Mouse (Mus musculus) Muller cell, postnatal 12 days (primary cell): ENCODE measurements around the gene Cabin1.
"Not testable (repeated sequence)": the region's sequence is repeated elsewhere in the genome, so short reads cannot be mapped to it uniquely, and the experiment has no call there.

Experiments used
- DNase-seq: peaks from one replicate; pipeline ENCODE4 v3.0.0-alpha.2; 2015; ENCODE audit errors: inconsistent ontology term

The Cabin1 gene

DNA sequence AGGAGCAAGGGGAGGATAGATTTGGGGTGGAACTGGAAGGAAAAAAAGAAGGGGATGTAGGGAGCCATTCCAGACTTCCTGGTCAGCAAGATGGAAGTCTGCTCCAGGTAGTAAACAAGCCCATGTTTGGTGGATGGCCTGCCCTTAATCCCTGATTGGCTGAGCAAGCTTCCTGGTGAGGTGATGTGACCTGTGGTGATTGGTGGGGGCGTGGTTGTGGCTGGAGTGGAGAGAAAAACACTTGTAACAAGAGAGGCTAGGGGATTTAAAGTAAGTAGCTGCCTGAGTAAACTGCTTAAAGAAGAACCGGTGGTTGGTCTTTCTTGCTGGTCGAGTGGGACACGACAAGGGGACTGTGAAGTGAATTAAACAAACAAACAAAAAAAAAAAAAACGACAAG, 3.6 kb upstream of the Cabin1 start:
- DNase-seq = not testable (repeated sequence)

DNA sequence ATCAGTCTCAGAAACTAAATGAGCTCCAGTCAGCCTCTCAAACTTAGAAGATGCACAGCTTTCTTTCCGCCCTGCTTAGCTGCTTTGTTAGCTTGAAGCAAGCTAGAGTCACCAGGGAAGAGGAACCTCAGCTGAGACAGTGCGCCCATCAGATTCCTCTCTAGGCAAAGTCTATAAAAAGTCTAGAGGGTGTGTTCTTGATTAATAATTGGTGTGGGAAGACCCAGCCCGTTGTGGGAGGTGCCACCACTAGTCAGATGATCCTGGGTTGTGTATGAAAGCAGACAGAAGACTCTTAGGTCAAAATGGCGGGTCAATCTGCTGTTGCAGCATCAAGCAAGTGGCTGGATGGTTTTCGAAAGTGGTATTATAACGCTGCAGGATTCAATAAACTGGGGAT, 2.7 kb upstream of the Cabin1 start:
- no peak for DNase-seq

DNA sequence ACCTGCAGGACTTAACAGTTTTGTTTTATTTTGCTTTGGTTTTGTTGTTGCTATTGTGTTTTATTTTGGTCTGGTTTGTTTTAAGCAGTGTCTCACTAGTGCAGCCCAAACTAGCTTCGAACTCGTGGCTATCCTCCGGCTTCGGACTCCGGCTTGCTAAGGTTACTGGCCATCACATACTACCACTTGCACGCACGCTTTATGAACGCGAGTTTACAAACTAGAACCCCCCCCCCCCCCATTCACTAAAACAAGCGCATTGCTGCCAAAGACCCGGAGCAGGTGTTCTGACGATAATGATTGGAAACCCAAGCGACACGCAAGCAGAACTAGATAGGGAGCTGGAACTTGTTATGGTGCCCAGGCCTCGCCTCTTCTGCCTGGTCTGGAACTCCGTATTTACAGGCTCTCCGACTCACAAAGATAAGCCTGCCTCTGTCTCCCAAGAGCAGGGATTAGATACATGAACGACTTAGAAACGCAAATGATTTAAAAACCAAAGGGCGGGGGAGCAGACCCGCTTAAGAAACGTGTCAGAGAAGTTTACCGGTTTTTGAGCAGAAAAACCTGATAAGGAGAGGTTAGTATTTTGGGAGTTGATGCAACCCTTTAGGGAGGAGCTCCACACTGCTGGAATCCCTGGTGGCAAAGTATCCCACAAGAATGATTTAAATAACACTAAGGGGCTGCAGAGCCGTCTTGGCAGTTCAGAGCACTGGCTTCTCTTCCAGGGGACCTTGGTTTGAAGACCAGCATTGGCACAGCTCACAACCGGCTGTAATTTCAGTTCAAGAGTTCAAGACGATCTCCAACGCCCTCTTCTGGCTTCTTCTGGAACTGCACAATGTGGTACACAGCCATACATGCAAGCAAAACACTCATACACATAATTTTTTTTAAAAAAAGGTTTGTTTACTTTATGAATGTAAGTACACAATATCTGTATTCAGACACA, 655 bp upstream of the Cabin1 start:
- DNase-seq = peak; percentile 68

DNA sequence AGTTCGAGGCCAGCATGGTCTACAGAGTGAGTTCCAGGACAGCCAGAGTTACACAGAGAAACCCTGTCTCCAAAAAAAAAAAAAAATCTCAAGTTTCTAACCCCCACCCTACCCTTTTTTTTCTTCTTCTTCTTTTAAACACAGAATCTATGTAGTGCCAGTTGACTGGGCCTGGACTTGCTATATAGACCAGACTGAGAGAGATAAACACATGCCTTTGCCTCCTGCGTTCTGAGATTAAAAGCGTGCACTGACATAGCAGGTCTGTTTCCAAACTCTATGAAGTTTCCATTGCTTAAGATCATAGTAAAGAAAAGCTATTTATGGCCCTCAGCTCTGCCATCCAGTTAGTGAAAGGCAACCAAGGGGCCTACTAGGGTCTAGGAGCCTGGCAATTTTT, 1.7 kb downstream of the Cabin1 start:
- no peak for DNase-seq

DNA sequence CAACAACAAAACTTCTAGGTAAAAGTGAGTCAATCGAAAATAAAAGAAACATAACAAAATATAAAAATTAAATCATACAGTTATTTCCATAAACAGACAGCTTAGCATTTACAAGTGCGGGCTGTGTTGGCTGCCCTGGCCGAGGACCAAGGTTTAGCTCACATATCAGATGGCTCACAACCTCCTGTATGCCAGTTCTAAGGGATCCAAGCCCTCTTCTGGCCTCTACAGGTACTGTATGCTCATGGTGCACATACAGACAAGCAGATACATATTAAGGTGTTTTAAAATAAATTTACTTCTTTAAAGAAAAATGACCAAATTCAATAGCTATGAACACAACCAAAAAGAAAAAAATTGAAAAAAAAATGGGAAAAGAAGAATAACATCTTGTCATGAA, 3.8 kb downstream of the Cabin1 start:
- DNase-seq = no peak

DNA sequence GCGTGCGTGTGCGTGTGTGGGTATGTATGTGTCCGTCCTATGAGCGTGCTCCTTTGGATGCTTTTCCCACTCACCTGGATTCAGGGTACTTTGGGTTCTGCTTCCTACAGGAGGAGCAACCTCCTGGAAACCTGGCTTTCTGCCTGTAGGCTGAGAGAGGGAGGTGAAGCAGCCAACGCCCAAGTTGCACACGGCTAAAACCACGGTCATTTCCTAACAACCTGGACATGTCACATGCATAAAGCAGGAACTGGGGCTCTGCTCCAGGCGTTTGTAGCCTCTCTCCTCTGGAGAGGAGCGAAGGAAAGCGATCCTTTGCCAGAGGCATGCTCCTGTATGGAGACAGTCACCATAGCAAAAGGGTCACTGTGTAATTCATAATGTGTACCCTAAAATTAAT, 7.4 kb downstream of the Cabin1 start:
- no peak for DNase-seq

DNA sequence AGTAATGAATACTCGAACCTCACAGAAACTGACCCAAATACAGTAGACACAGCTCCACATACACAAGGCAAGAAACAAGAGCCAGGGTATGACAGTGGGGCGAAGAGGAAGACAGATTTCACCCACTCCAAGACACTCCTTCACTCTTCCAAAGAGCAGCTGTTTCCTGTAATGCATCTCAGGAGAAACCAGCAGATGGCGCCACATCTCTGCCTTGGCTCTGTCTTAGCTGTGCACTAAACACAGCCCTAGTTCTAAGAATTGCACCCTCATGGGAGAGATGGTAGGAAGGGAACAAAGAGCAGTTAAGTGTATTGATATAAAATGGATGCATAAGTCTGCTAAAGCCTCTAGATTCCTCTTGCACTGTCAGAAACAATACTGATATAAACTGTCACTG, 20.1 kb downstream of the Cabin1 start:
- DNase-seq = peak; percentile 43

DNA sequence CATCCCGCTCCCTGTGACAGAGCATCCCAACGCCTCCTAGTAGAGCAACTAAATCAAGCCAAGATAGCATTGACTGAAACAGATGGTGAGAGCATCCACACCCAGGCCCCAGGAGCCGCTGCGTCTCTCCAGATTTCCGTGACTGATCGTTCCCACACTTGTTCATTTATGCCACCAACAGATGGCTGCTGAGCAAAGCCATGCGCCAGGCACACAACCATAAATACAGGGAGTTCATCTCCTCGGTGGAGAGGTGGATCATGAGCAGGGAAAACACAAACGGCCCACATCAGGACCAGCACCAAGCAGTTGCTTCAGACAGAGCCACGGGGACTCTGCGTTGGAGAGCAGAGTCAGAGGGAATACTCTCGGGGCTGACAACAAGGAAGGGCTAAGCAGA, 20.8 kb downstream of the Cabin1 start:
- DNase-seq = no peak

DNA sequence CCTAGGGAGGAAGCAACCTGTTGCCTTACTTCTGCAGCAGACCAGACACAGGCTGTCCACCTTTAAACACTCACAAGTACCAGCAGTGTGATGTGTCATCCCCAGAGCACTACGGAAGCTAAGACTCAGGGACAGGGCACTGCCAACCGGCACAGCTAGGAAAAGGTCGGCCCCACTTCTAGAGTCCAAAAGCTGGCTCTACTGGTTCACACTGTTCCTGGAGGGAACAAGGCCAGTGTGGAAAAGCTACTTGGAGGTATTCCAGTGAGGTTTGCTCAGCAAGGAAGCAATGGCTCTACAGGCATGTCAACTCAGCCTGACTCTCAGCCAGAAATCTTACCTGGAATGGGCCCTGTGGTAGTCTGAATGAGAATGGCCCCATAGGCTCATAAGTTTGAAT, 23.3 kb downstream of the Cabin1 start:
- DNase-seq = no peak

DNA sequence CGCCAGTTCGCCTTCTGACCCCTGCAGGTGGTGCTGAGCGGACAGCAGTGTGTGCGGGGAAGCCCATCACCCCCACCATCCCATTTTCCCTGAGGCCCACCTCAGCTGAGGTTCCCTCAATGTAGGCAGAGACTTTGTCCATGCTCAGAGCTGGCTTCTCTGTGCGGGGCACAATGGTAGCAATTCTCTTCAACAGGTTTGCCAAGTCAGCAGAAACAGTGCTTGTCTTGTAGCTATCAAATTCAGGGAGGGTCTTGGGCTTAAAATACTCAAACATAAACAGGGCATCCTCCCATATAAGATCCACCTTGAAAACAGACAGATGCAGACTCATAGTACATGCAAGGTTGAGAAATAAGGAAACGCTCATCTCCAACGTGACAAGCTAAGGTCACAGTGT, 38.7 kb downstream of the Cabin1 start:
- DNase-seq = no peak

DNA sequence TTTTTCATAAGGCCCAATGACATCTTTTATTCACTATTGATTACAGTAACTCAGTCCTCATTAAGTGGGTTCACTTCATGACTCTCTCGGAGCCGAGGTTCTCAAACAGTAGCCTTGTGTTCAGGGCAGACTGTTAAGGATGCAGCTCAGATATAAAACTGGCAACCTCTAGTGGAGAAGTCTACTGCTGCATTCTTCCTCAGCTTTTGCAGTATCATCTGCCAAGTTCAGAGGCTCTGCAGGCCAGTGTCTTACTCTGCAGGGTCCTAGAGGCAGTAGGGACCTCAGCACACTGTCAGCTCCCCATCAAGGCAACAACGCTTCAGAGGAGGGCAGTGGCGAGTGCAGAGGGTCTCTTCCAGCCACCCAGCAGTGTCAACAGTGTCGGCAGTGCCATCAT, 43.9 kb downstream of the Cabin1 start:
- DNase-seq = peak; percentile 36

DNA sequence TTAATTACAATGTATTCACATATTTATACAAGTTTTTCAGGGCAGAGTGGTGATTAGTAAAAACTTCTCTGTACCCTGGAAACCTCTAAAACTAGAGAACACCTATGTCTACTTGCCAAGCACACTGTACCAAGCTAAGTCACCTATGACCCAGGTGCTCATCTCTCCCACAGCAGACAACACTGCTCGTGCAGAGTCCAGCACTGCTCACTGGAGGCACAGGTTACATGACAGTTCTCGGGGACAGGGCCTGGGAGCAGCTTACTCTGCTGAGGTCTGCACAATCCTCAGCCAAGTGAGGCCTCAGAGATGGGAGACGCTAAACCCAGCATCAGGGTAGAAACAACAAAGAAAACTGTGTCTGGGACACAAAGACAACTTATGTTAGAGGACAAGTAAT, 49.3 kb downstream of the Cabin1 start:
- DNase-seq = no peak

DNA sequence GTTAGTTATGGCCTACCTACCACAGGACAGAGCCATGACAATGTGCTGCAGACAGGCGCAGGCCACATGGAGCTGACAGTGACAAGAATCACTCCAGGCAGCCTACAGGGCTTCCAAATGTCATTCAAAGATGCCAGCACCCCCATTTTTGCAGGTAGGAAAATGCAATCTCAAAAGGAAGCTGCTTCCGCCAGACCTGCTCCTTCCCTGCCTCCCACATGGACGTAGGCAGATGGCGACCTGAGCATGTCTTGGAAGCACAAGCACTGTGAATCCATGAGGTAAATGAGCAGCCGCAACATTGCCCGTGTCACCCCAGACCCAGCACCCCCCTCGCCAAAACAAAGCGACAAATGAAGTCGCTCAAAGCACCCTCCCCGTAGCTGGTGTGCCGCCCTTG, 51.1 kb downstream of the Cabin1 start:
- DNase-seq = no peak

DNA sequence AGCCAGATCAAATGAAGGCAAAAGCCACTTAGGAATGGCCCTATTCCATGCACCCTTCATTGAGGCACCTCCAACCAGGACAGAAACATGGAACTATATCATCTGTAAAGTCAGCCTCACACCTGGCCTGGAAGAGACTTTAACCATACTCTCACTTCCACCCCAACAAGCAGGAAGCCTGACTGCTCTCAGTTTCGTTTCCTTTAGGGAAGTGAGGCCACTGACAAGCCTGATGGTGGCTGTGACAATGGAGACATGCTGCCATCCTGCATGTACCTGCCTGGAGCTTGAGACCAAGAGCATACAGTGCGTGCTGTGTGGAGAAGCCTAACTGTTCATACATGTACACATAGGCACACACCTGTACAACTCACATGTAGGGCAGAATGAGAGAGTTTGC, 53.9 kb downstream of the Cabin1 start:
- no peak for DNase-seq

DNA sequence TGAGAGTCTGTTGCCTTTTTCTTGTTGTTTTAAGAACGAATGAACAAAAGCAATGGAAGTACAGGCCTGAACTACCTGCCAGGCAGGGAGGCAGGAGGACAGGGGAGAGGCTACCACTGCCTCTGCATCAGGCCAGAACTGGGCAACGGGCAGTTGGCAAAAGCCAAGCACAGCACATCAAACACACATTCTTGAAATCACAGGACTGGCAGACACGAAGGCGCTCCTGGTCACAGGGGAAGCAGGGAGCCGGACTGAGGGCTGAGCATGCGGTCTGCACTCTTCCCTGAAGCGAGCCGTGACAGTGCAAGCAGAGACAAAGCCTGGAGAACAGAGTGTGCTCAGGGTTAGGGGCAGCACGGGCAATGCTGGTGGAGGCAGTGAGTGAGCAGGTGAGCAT, 54.9 kb downstream of the Cabin1 start:
- DNase-seq = peak; percentile 10

DNA sequence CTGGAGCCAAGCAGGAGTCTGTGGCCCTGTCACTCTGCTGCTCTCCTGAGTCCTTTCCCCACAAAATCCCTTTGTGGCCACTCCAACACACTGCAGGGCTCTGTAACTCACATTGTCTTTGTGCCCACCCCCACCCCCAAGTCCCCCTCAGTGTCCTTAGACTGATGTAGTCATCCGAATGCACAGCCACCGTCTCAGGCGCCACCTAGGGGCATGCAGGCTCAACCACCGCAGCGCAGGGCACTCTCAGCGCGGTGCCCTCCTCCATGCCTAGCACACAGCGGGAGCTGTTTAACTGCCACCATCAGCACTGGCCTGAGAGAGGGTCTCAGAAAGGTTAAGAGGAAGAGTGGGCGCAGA, 55.5 kb downstream of the Cabin1 start:
- DNase-seq = peak; percentile 50

DNA sequence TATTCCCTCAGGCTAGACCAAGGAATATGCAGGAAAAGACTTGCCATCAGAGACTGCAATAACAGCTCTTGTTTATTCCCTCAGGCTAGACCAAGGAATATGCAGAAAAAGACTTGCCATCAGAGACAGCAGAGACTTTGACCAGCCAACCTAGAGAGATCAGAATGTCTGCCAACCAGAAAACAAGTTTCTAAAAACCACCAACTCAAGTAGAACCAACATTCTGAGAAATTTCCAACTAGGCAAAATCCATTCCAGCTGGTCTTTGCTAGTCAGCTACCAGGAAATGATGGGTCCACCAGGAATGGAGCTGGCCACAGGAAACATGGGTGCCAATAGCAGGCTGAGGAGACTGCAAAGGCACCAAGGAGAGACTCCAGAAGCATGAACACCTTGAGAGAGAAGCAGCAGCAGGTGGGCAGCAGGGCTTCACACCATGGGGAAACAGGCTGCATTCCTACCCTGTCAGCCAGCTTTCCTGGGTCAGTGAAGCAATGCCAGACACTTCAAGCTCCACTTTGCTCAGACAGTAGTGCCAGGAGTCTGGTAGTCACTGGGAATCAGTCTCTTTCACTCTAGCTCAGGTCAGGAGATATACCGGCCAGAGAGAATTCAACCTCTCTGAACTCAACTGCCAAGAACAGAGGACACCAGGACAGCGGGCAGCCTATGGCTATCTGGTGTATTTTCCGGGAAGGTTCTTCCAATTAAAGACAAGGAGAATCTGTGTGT, 56.1 kb downstream of the Cabin1 start:
- peak; percentile 36 for DNase-seq

DNA sequence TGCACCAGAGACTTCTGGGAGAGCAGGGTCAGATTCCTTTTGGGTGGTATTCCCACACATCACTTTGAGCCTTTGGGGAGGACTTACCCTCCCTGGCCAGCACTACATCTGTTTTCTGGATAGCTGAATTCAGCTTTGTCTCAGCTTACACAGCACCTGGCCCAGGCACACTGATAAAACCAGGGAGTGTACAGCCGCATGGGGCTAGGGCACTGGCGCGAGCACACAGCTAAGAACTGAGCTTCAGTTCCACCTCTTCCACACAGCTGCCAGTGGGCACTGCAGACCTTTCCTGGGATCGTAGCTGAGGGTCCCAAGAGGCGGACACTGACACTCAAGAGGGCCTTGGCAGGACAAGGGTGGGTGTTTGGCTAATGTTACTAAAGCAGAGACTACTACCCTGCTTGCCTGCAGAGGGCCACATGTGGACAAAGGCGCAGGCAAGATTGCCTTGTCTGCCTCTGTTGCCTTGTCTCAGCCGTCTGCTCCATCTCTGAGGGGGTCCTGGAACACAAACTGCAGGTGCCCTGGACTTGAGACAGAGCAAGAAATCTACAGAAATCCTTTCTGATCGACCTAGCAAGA, 57.4 kb downstream of the Cabin1 start:
- no peak for DNase-seq

DNA sequence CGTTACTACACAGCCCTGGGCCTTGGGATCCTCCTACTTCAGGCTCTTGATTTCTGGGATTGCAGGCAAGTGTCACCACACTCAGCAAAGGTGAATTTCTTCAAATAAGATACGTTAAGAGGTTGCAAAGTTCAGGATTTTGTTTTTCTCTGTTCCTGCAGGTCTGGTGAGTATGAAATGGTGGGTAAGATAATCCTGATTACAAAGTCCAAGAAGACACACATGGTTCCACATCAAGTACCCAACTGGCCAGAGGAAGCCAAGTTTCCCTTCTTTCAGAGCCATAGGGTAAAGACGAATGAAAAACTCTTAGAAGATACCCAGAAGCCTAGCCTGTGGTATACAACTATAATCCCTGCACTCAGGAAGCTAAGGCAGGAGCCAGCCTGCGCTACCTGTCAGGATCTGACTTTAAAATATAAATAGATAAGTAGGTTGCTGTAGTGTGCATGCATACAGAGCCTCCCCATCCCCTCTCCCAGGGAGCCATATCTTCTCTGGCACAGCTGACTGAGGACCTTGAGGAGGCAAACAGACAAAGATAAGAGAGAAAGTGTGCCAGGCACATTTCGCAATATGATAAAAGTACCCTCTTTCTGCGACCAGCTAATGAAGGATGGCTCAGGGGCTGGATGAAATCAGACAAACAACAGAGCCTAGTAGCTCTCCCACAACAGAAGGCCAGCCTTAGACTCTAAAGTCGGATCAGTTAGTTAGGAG, 58.3 kb downstream of the Cabin1 start:
- no peak for DNase-seq

DNA sequence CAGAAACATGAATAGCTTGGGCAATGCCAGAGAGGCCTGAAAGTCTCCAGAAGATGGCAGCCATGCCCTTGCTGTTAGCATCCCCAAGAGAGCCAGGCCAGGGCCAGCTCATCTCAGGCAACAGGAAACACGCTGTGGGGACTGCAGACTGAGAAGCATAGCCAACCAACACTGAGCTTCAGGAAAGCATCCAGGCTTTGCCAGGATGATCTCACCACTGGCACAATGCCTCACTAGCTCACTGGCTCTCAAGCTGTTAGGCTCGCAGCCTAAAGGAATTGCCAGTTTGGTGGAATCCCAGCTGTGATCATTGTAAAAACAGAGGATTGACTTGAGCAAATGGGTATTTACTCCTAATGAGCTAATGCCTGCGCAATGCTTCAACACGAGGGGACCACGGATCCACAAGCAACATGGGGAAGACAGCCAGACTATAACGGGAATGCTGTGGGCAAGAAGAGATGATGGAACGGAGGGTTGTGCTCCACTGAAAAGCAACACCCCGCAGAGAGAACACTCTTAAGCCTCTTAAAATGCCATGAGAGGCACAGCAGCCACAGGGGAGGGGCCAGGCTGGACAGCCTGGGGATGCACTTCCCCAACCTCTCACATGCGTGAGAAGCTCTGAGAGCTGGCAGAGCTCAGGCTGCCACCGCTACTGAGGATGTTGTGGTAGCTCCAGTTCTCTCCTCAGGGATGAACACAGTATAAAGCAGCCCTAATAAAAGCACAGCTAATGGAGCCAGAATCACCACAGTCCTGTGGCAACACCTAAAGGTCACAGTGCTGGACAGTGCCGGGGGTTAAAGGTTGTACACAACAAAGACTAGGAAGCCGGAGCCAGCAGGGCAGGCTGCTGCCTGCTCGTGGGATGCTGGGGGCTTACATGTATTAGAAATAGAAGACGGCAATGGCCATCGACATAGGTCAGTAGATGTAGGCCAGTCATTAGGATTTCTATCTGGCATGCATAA, 59.6 kb downstream of the Cabin1 start:
- peak; percentile 98 for DNase-seq

DNA sequence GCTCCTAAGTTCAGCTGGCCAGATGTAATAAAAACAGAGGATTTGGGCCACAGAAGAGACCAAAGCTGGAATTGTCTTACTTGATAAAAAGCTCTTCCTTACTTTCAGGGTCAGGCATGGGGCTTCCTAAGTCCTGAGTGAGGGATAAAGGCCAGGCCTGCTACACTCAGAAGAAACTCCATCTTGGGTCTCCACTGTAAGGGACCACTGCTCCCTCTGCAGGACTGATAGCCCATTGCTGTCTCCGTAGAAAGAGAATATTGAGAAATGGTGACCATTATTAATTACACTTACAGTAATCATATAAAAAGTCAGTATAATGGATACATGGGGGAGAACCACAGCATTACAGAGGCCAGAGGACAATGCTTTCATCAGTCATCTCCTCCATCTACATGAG, 60.6 kb downstream of the Cabin1 start:
- DNase-seq = no peak
